Mouse (Mus musculus) liver, adult (tissue): Measurements from ENCODE around the gene 4930503B20Rik.

Experiments
- GATA4 ChIP-seq: IDR thresholded peaks from 2 replicates; pipeline ENCODE4 v1.6.1; 2014; ENCODE audit warnings: mild to moderate bottlenecking, low read length; ENCODE audit not compliant: insufficient replicate concordance

The 4930503B20Rik gene

GRCm38 (mm10) chr3:146658061-146658639 lies 7.0 kb upstream of the 4930503B20Rik start:
- TF ChIP-seq GATA4 = no peak

GRCm38 (mm10) chr3:146657433-146657832 lies 6.3 kb upstream of the 4930503B20Rik start:
- TF ChIP-seq GATA4 = no peak

- no peak for TF ChIP-seq GATA4
These were observed 4.0 kb upstream of the 4930503B20Rik start for GRCm38 (mm10) chr3:146655111-146655577.

GRCm38 (mm10) chr3:146653692-146654091 lies 2.6 kb upstream of the 4930503B20Rik start:
- no peak for TF ChIP-seq GATA4

GRCm38 (mm10) chr3:146652431-146652830 lies 1.3 kb upstream of the 4930503B20Rik start:
- TF ChIP-seq GATA4 = no peak

- TF ChIP-seq GATA4 = no peak
These were observed 401 bp downstream of the 4930503B20Rik start for GRCm38 (mm10) chr3:146650716-146651115.

GRCm38 (mm10) chr3:146649311-146649894 lies 1.7 kb downstream of the 4930503B20Rik start:
- TF ChIP-seq GATA4 = no peak

- no peak for TF ChIP-seq GATA4
These were observed 9.2 kb downstream of the 4930503B20Rik start for GRCm38 (mm10) chr3:146641818-146642427.

GRCm38 (mm10) chr3:146632506-146632905 lies 18.6 kb downstream of the 4930503B20Rik start:
- no peak for TF ChIP-seq GATA4

GRCm38 (mm10) chr3:146628227-146628982 lies 22.7 kb downstream of the 4930503B20Rik start:
- no peak for TF ChIP-seq GATA4

GRCm38 (mm10) chr3:146625766-146626165 lies 25.4 kb downstream of the 4930503B20Rik start:
- TF ChIP-seq GATA4 = no peak

GRCm38 (mm10) chr3:146621966-146622365 lies 29.2 kb downstream of the 4930503B20Rik start:
- no peak for TF ChIP-seq GATA4

GRCm38 (mm10) chr3:146620555-146621249 lies 30.4 kb downstream of the 4930503B20Rik start:
- TF ChIP-seq GATA4 = no peak

- TF ChIP-seq GATA4 = no peak
These were observed 31.0 kb downstream of the 4930503B20Rik start for GRCm38 (mm10) chr3:146620101-146620500.

GRCm38 (mm10) chr3:146618357-146618756 lies 32.8 kb downstream of the 4930503B20Rik start:
- TF ChIP-seq GATA4 = no peak
